Mouse (Mus musculus) forebrain, embryonic 14.5 days (tissue): ENCODE results near the gene Nufip1. TPM values are rescaled to one million over a fixed set of nuclear protein-coding genes. Genes with fewer than 3 reads are reported as not detected.
"Not testable (repeated sequence)": the region's sequence is repeated elsewhere in the genome, so short reads cannot be mapped to it uniquely, and the experiment has no call there.

Experiments used
- ATAC-seq: fragments of 200-750 bp; cut with Nextera tagmentation; 2 replicates; pipeline ENCODE4 v1.8.0; 2017; ENCODE audit warnings: mild to moderate bottlenecking, moderate library complexity
- DNase-seq: peaks from one replicate; pipeline ENCODE4 v3.0.0-alpha.2; 2015; ENCODE audit warnings: low spot score
- H3K27ac ChIP-seq: fragments of 300-500 bp; sonication (generic); 2 replicates; pipeline ENCODE4 v1.5.1; 2014; ENCODE audit warnings: low read depth, mild to moderate bottlenecking, control low read depth, low read length, moderate library complexity
- H3K27me3 ChIP-seq: fragments of 300-500 bp; sonication (generic); replicated peaks from 2 replicates; pipeline ENCODE4 v1.6.1; 2014; ENCODE audit warnings: low read length, control low read depth, mixed read lengths; ENCODE audit not compliant: control insufficient read depth, insufficient read depth
- H3K36me3 ChIP-seq: fragments of 300-500 bp; sonication (generic); 2 replicates; pipeline ENCODE4 v1.6.1; 2014; ENCODE audit warnings: low read length, control low read depth; ENCODE audit not compliant: control insufficient read depth, insufficient read depth
- H3K4me1 ChIP-seq: fragments of 300-500 bp; sonication (generic); 2 replicates; pipeline ENCODE4 v1.6.1; 2014; ENCODE audit warnings: antibody characterized with exemption, low read length, control low read depth; ENCODE audit not compliant: control insufficient read depth, insufficient read depth
- H3K4me2 ChIP-seq: fragments of 300-500 bp; sonication (generic); 2 replicates; pipeline ENCODE4 v1.6.1; 2014; ENCODE audit warnings: mild to moderate bottlenecking, control low read depth, low read length
- H3K4me3 ChIP-seq: fragments of 300-500 bp; sonication (generic); 2 replicates; pipeline ENCODE4 v1.5.1; 2014; ENCODE audit warnings: low read depth, low read length, control low read depth
- H3K9ac ChIP-seq: fragments of 300-500 bp; sonication (generic); 2 replicates; pipeline ENCODE4 v1.6.1; 2014; ENCODE audit warnings: mild to moderate bottlenecking, low read length, control low read depth, moderate library complexity
- H3K9me3 ChIP-seq: fragments of 300-500 bp; sonication (generic); replicated peaks from 2 replicates; pipeline ENCODE4 v1.6.1; 2016; ENCODE audit warnings: low read length, control low read depth, mixed read lengths; ENCODE audit not compliant: control insufficient read depth
- WGBS: fragments of 180-500 bp; shearing (Covaris S2); extraction: QIAGEN DNeasy Blood & Tissue Kit; methylation state at CpG from one replicate; pipeline ENCODE4 v1.1.7; 2014; 5-methylcytosine and 5-hydroxymethylcytosine counted together
- polyA plus RNA-seq: library from polyadenylated mRNA; unstranded; fragments of >200 nt; fragmentation: Nextera tagmentation; extraction: Ambion mirVana; gene quantifications from 2 replicates; pipeline ENCODE4 v1.2.1, GENCODE M21; 2014

Gene Nufip1
- polyA plus RNA-seq, 1 experiment from 2014 or later, result 13.8 TPM

DNA sequence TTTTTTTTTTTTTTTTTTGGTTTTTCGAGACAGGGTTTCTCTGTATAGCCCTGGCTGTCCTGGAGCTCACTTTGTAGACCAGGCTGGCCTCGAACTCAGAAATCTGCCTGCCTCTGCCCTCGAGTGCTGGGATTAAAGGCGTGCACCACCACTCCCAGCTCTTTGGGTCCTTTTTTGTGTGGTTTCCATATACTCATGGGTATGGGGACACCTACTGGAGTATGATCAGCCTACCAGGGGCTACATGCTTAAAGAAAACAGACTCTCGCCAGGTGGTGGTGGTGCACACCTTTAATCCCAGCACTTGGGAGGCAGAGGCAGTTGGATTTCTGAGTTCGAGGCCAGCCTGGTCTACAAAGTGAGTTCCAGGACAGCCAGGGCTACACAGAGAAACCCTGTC lies 49.9 kb downstream of the Nufip1 start:
- not testable (repeated sequence) for H3K9me3 ChIP-seq, H3K9ac ChIP-seq, DNase-seq, H3K36me3 ChIP-seq, ATAC-seq, H3K27ac ChIP-seq, H3K4me2 ChIP-seq, H3K27me3 ChIP-seq, H3K4me1 ChIP-seq, H3K4me3 ChIP-seq
- WGBS, result 87% methylated on average over 5 of the region's 6 CpGs

DNA sequence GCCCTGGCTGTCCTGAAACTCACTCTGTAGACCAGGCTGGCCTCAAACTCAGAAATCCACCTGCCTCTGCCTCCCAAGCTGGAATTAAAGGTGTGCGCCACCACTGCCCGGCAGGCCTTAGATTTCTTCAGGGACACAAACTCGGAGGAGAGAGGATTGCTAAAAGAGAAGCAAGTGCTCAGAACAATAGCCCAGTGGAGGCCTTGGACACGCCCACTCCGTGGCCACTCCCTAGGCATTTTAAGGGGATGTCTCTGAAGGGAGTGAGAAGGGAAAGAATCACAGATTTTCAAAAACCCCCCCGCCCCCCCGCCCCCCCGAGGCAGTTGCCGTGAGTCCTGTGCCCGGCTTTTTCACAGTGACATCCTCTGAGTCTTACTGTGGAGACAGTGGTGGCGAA lies 53.5 kb downstream of the Nufip1 start:
- H3K4me1 ChIP-seq, result no peaks in the 10 kb centered on the region
- no peak for ATAC-seq
- WGBS, result 22% methylated on average over 11 of the region's 11 CpGs

GRCm38 (mm10) chr14:76164904-76165755 lies 54.4 kb downstream of the Nufip1 start:
- Histone ChIP-seq H3K27me3 (no peaks in the 10 kb centered on the region), H3K4me1 (no peaks in the 10 kb centered on the region), H3K4me2 (peak overlapping the region; percentile 32), H3K4me3 (no peak overlapping the region), H3K9ac (no peak overlapping the region; the same call in 1 of the 2 replicates), H3K36me3 (no peaks in the 10 kb centered on the region), H3K27ac (no peak overlapping the region), H3K9me3 (no peaks in the 10 kb centered on the region)
- DNase-seq, result no peak
- WGBS, result 30% methylated on average over 32 of the region's 32 CpGs
- peak; percentile 32; the same call in 1 of the 2 replicates for ATAC-seq

More for the DNA sequence above, 53.5 kb downstream of the Nufip1 start:
- Histone ChIP-seq H3K27me3 (no peaks in the 10 kb centered on the region), H3K4me2 (no peak overlapping the region), H3K36me3 (no peaks in the 10 kb centered on the region), H3K27ac (no peak overlapping the region), H3K9ac (no peak overlapping the region), H3K4me3 (no peak overlapping the region), H3K9me3 (no peaks in the 10 kb centered on the region)
- no peak for DNase-seq

GRCm38 (mm10) chr14:76169876-76170466 lies 59.3 kb downstream of the Nufip1 start:
- DNase-seq, result peak; percentile 55
- Histone ChIP-seq H3K27me3 (no peaks in the 10 kb centered on the region), H3K4me3 (no peak overlapping the region), H3K9me3 (no peaks in the 10 kb centered on the region), H3K9ac (no peak overlapping the region), H3K4me2 (no peak overlapping the region), H3K4me1 (no peaks in the 10 kb centered on the region), H3K36me3 (no peaks in the 10 kb centered on the region), H3K27ac (no peak overlapping the region)
- no peak for ATAC-seq
- WGBS, result 65% methylated on average over 11 of the region's 11 CpGs

DNA sequence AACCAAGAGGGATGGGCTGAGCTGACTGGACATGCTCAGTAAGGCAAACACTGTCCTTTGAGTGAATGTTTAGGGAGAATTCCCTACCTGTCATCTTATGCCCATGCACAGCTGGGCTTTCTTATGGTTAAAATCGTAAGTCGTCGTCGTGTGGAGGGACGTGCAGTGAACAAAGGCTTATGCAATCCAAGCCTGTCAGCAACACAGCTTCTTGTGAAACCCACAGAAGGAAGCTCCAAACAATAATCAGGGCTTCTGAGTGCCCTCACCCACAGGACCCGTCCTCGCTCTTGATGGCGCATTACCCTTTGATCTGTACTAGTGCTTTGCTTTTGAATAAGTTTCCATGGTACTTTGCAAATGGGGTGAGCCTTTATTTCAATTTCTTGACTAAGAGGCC lies 60.6 kb downstream of the Nufip1 start:
- 81% methylated on average over 8 of the region's 8 CpGs for WGBS
- Histone ChIP-seq H3K36me3 (no peaks in the 10 kb centered on the region), H3K27me3 (no peaks in the 10 kb centered on the region), H3K9ac (no peak overlapping the region), H3K4me3 (no peak overlapping the region), H3K4me2 (no peak overlapping the region), H3K27ac (no peak overlapping the region), H3K4me1 (peaks cover 7% of the 10 kb centered on the region), H3K9me3 (no peaks in the 10 kb centered on the region)
- ATAC-seq (no peak), DNase-seq (no peak)

- Histone ChIP-seq H3K4me3 (no peak overlapping the region), H3K4me2 (no peak overlapping the region), H3K4me1 (peaks cover 10% of the 10 kb centered on the region), H3K9ac (no peak overlapping the region), H3K27me3 (no peaks in the 10 kb centered on the region), H3K27ac (no peak overlapping the region), H3K36me3 (no peaks in the 10 kb centered on the region), H3K9me3 (no peaks in the 10 kb centered on the region)
- 87% methylated on average over 7 of the region's 7 CpGs for WGBS
- no peak for DNase-seq
- ATAC-seq, result no peak
Observed at GRCm38 (mm10) chr14:76174328-76174727, 63.6 kb downstream of the Nufip1 start.

DNA sequence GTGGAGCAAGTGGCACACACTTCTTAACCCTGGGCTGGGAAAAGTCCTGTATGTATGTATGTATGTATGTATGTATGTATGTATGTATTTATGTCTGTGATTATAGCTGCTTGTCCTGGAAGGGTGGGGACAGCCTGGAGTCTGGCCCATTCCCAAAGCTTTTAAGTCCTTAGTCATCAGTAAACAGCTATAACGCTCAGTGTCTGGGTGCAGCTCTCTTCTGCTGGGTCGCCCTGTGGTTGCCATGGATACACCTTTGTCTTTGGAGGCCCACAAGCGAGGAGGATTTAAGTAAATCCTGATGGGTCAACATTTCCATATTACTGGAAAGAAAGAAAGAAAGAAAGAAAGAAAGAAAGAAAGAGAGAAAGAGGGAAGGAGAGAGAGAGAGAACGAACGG lies 65.1 kb downstream of the Nufip1 start:
- Histone ChIP-seq H3K27ac (no peak overlapping the region), H3K27me3 (no peaks in the 10 kb centered on the region), H3K36me3 (no peaks in the 10 kb centered on the region), H3K9ac (no peak overlapping the region), H3K4me3 (no peak overlapping the region), H3K9me3 (no peaks in the 10 kb centered on the region), H3K4me1 (peaks cover 10% of the 10 kb centered on the region), H3K4me2 (no peak overlapping the region)
- DNase-seq (peak; percentile 58), ATAC-seq (peak; percentile 55)
- WGBS, result 6% methylated on average over 5 of the region's 5 CpGs

- H3K4me1 ChIP-seq, result peaks cover 10% of the 10 kb centered on the region
- 98% methylated on average over 9 of the region's 9 CpGs for WGBS
- H3K27ac ChIP-seq, result no peak overlapping the region
- H3K36me3 ChIP-seq, result no peaks in the 10 kb centered on the region
- H3K4me2 ChIP-seq, result no peak overlapping the region
- DNase-seq (no peak), ATAC-seq (no peak)
- H3K9me3 ChIP-seq, result no peaks in the 10 kb centered on the region
- no peak overlapping the region for H3K9ac ChIP-seq
- H3K27me3 ChIP-seq, result no peaks in the 10 kb centered on the region
- H3K4me3 ChIP-seq, result no peak overlapping the region
Observed at GRCm38 (mm10) chr14:76177230-76177629, 66.5 kb downstream of the Nufip1 start.

GRCm38 (mm10) chr14:76178447-76178846 lies 67.8 kb downstream of the Nufip1 start:
- no peaks in the 10 kb centered on the region for H3K9me3 ChIP-seq
- H3K4me2 ChIP-seq, result no peak overlapping the region
- H3K27ac ChIP-seq, result no peak overlapping the region
- peaks cover 10% of the 10 kb centered on the region for H3K4me1 ChIP-seq
- no peak for DNase-seq
- 94% methylated on average over 2 of the region's 2 CpGs for WGBS
- H3K4me3 ChIP-seq, result no peak overlapping the region
- ATAC-seq, result no peak
- H3K27me3 ChIP-seq, result no peaks in the 10 kb centered on the region
- no peak overlapping the region for H3K9ac ChIP-seq
- H3K36me3 ChIP-seq, result no peaks in the 10 kb centered on the region
